In genomic region chr8:124200400-124200799, GRCm38 (mm10) we compare ENCODE assay signal across 15 mouse cellular contexts. TPM values are rescaled to one million over a fixed set of nuclear protein-coding genes. Genes with fewer than 3 reads are reported as not detected.
DNase-seq lines count a peak whose midpoint lies in the region; ATAC-seq lines count a peak whose summit lies in the region.
"Had no signal": no experiment of that assay in that cellular context is flagged by ENCODE, and none has a peak within 500 bp of the region (broad histone marks: within the 10 kb centered on the region; RNA-seq: fewer than 3 reads in every experiment).

No protein-coding gene starts in this region.

- H3K9ac ChIP-seq in midbrain, embryonic 14.5 days (replicated peaks; ENCODE audit: low read length): no peak overlapping the region
- H3K9ac ChIP-seq in midbrain, embryonic 11.5 days (ENCODE audit: low read length): no peak overlapping the region
- H3K9ac ChIP-seq: embryonic facial prominence, embryonic 13.5 days; liver, embryonic 13.5 days; stomach, embryonic 15.5 days had no signal

- WGBS in midbrain, embryonic 14.5 days: 56% methylated on average over 7 of the region's 7 CpGs
- 77% methylated on average over 7 of the region's 7 CpGs for WGBS in midbrain, embryonic 11.5 days

- peak; percentile 15 for DNase-seq in midbrain, embryonic 14.5 days
- DNase-seq in midbrain, embryonic 11.5 days (ENCODE audit: low spot score, missing footprints): no peak
- no peak for DNase-seq in right cerebral cortex, adult 18-20 months
- DNase-seq in layer of hippocampus, adult 11-12 months (ENCODE audit: low spot score): no peak
- DNase-seq: heart, adult 2 months; liver, embryonic 13.5 days; right cerebral cortex, postnatal 4 days had no signal

- H3K4me2 ChIP-seq in midbrain, embryonic 14.5 days (ENCODE audit: low read length): no peak overlapping the region
- H3K4me2 ChIP-seq in midbrain, embryonic 11.5 days: no peak overlapping the region
- H3K4me2 ChIP-seq: embryonic facial prominence, embryonic 13.5 days; liver, embryonic 13.5 days; stomach, embryonic 15.5 days had no signal

- no peaks in the 10 kb centered on the region for H3K4me1 ChIP-seq in midbrain, embryonic 14.5 days (ENCODE audit: control insufficient read depth, insufficient read depth, low read length)
- peaks cover 5% of the 10 kb centered on the region for H3K4me1 ChIP-seq in midbrain, embryonic 11.5 days (ENCODE audit: control insufficient read depth, insufficient read depth, low read length)
- H3K4me1 ChIP-seq: liver, embryonic 13.5 days had no signal

- no peak for ATAC-seq in midbrain, embryonic 14.5 days (ENCODE audit: low FRiP score, low TSS enrichment)
- ATAC-seq in midbrain, embryonic 11.5 days (ENCODE audit: low FRiP score): no peak
- ATAC-seq in common myeloid progenitor, adult 5-6 weeks (replicated peaks; ENCODE audit: low read depth, poor library complexity, severe bottlenecking): peak; percentile 52
- peak; percentile 78 for ATAC-seq in granulocyte monocyte progenitor cell, adult 5-6 weeks (replicated peaks; ENCODE audit: poor library complexity, severe bottlenecking)
- ATAC-seq in megakaryocyte progenitor cell, adult 5-6 weeks (replicated peaks; ENCODE audit: poor library complexity): peak; percentile 80
- ATAC-seq: forebrain, embryonic 16.5 days; intestine, embryonic 16.5 days; midbrain, embryonic 16.5 days had no signal

- H3K4me3 ChIP-seq in midbrain, embryonic 14.5 days (replicated peaks; ENCODE audit: low read depth, low read length): no peak overlapping the region
- H3K4me3 ChIP-seq in midbrain, embryonic 11.5 days (ENCODE audit: low read depth, low read length): no peak overlapping the region
- H3K4me3 ChIP-seq: embryonic facial prominence, embryonic 13.5 days; heart, adult 2 months; liver, embryonic 13.5 days; stomach, embryonic 15.5 days had no signal

- no peak overlapping the region for H3K27ac ChIP-seq in midbrain, embryonic 14.5 days (replicated peaks; ENCODE audit: low read depth, low read length)
- H3K27ac ChIP-seq in midbrain, embryonic 11.5 days (ENCODE audit: low read depth, low read length): no peak overlapping the region
- H3K27ac ChIP-seq: embryonic facial prominence, embryonic 13.5 days; heart, adult 2 months; liver, embryonic 13.5 days; stomach, embryonic 15.5 days had no signal

- H3K36me3 ChIP-seq in midbrain, embryonic 14.5 days (ENCODE audit: control insufficient read depth, insufficient read depth, low read length): no peaks in the 10 kb centered on the region
- no peaks in the 10 kb centered on the region for H3K36me3 ChIP-seq in midbrain, embryonic 11.5 days (ENCODE audit: control insufficient read depth, insufficient read depth, low read length)
- H3K36me3 ChIP-seq: embryonic facial prominence, embryonic 13.5 days; liver, embryonic 13.5 days; stomach, embryonic 15.5 days had no signal

- no peaks in the 10 kb centered on the region for H3K9me3 ChIP-seq in midbrain, embryonic 14.5 days (ENCODE audit: control insufficient read depth, low read length)
- no peaks in the 10 kb centered on the region for H3K9me3 ChIP-seq in midbrain, embryonic 11.5 days (ENCODE audit: control insufficient read depth, low read length)
- H3K9me3 ChIP-seq: embryonic facial prominence, embryonic 13.5 days; liver, embryonic 13.5 days; stomach, embryonic 15.5 days had no signal

- no peaks in the 10 kb centered on the region for H3K27me3 ChIP-seq in midbrain, embryonic 14.5 days (ENCODE audit: control insufficient read depth, insufficient read depth, low read length)
- no peaks in the 10 kb centered on the region for H3K27me3 ChIP-seq in midbrain, embryonic 11.5 days (ENCODE audit: control insufficient read depth, insufficient read depth, low read length)
- H3K27me3 ChIP-seq: stomach, embryonic 15.5 days had no signal

RNA-seq across cellular contexts. Expression of gene Galnt2, which starts 30.8 kb away (rescaled TPM):
- polyA plus RNA-seq in midbrain, embryonic 14.5 days (2014; fragmentation: Nextera tagmentation; extraction: Ambion mirVana): 65.8 and 70.1 TPM in 2 replicates
- polyA plus RNA-seq in midbrain, embryonic 11.5 days (2014; fragmentation: Nextera tagmentation; extraction: Ambion mirVana): 66.9 and 76.6 TPM in 2 replicates
- total RNA-seq in common myeloid progenitor, adult 5-6 weeks (2017): 10.1 and 31.0 TPM in 2 replicates
- 25.6 and 48.0 TPM in 2 replicates for total RNA-seq in granulocyte monocyte progenitor cell, adult 5-6 weeks (2014; fragmentation: Nextera tagmentation)
- total RNA-seq in granulocyte monocyte progenitor cell, adult 5-6 weeks (2017): 20.4 and 32.7 TPM in 2 replicates
- total RNA-seq in megakaryocyte progenitor cell, adult 5-6 weeks (2015): 50.8 and 51.2 TPM in 2 replicates
- 20.9 and 36.1 TPM in 2 replicates for total RNA-seq in megakaryocyte progenitor cell, adult 5-6 weeks (2017)

Comparison
In these comparisons a context has a peak if more than half of its experiments do, and no peak if none do; other contexts are left out.
1. ATAC-seq: peak in common myeloid progenitor, adult 5-6 weeks (single experiment), granulocyte monocyte progenitor cell, adult 5-6 weeks (single experiment) and megakaryocyte progenitor cell, adult 5-6 weeks (single experiment); none in midbrain, embryonic 14.5 days (single experiment) and midbrain, embryonic 11.5 days (single experiment).